Comparison of ENCODE assay signal across 8 mouse cellular contexts in genomic region chr2:28751186-28751585, GRCm38 (mm10). TPM values are rescaled to one million over a fixed set of nuclear protein-coding genes. Genes with fewer than 3 reads are reported as not detected.
DNase-seq lines count a peak whose midpoint lies in the region; ATAC-seq and TF ChIP-seq lines count a peak whose summit lies in the region.

No protein-coding gene starts in this region.

- no peak for ATAC-seq in heart, embryonic 16.5 days (replicated peaks; ENCODE audit: extremely low read depth, insufficient read depth, low FRiP score)
- ATAC-seq in hindbrain, embryonic 16.5 days, result no peak; the same call in 1 of the 2 replicates
- ATAC-seq in midbrain, postnatal 0 days (ENCODE audit: low FRiP score), result no peak
- ATAC-seq in granulocyte monocyte progenitor cell, adult 5-6 weeks (replicated peaks; ENCODE audit: poor library complexity, severe bottlenecking), result no peak

- H3K36me3 ChIP-seq in heart, embryonic 16.5 days (ENCODE audit: control insufficient read depth, insufficient read depth), result no peaks in the 10 kb centered on the region
- no peaks in the 10 kb centered on the region for H3K36me3 ChIP-seq in hindbrain, embryonic 16.5 days (ENCODE audit: control insufficient read depth, insufficient read depth, low read length)
- H3K36me3 ChIP-seq in midbrain, postnatal 0 days (ENCODE audit: insufficient read depth, low read length), result no peaks in the 10 kb centered on the region

- H3K9ac ChIP-seq in heart, embryonic 16.5 days (ENCODE audit: low read length), result peak overlapping the region; percentile 44; the same call in 1 of the 2 replicates
- H3K9ac ChIP-seq in hindbrain, embryonic 16.5 days (ENCODE audit: low read depth, low read length), result peak overlapping the region; percentile 57
- H3K9ac ChIP-seq in midbrain, postnatal 0 days (replicated peaks; ENCODE audit: low read length, poor library complexity, severe bottlenecking), result peak overlapping the region; percentile 37

- H3K27me3 ChIP-seq in heart, embryonic 16.5 days (ENCODE audit: control insufficient read depth, insufficient read depth, low read length), result peaks cover 13% of the 10 kb centered on the region
- peaks cover 15% of the 10 kb centered on the region for H3K27me3 ChIP-seq in hindbrain, embryonic 16.5 days (replicated peaks; ENCODE audit: control insufficient read depth, insufficient read depth, low read length)
- no peaks in the 10 kb centered on the region; the same call in 1 of the 2 replicates for H3K27me3 ChIP-seq in midbrain, postnatal 0 days (ENCODE audit: insufficient read depth, low read length)

- no peaks in the 10 kb centered on the region for H3K9me3 ChIP-seq in heart, embryonic 16.5 days (replicated peaks; ENCODE audit: control insufficient read depth, low read length)
- H3K9me3 ChIP-seq in hindbrain, embryonic 16.5 days (ENCODE audit: control insufficient read depth, low read length), result no peaks in the 10 kb centered on the region
- H3K9me3 ChIP-seq in midbrain, postnatal 0 days (ENCODE audit: low read length), result no peaks in the 10 kb centered on the region

- TF ChIP-seq CTCF in midbrain, postnatal 0 days (IDR thresholded peaks at IDR 0.05), result no peak

- peak overlapping the region; percentile 68 for H3K4me2 ChIP-seq in heart, embryonic 16.5 days (ENCODE audit: low read depth, low read length)
- peak overlapping the region; percentile 78 for H3K4me2 ChIP-seq in hindbrain, embryonic 16.5 days (ENCODE audit: low read length)
- peak overlapping the region; percentile 56 for H3K4me2 ChIP-seq in midbrain, postnatal 0 days (ENCODE audit: low read depth, low read length, poor library complexity, severe bottlenecking)

- 4% methylated on average over 17 of the region's 17 CpGs for WGBS in heart, embryonic 16.5 days
- WGBS in hindbrain, embryonic 16.5 days, result under 1% methylated on average over 17 of the region's 17 CpGs
- whole genome bisulfite sequencing in midbrain, postnatal 0 days, result 2% methylated on average over 17 of the region's 17 CpGs

- H3K4me3 ChIP-seq in heart, embryonic 16.5 days (ENCODE audit: low read length), result peak overlapping the region; percentile 49
- peak overlapping the region; percentile 40 for H3K4me3 ChIP-seq in hindbrain, embryonic 16.5 days (ENCODE audit: low read length)
- peak overlapping the region; percentile 31 for H3K4me3 ChIP-seq in midbrain, postnatal 0 days (ENCODE audit: low read depth, low read length)

- DNase-seq in heart, adult 11 months, result no peak
- DNase-seq in embryo, embryonic 10 days (ENCODE audit: low spot score), result peak; percentile 60
- DNase-seq in midbrain, postnatal 0 days (ENCODE audit: low spot score), result no peak
- no peak for DNase-seq in right cerebral cortex, adult 2 months (ENCODE audit: low spot score in 2 of 2)
- DNase-seq in spleen, postnatal 14 days (ENCODE audit: low spot score in 2 of 2), result no peak

- H3K27ac ChIP-seq in heart, embryonic 16.5 days (ENCODE audit: low read length), result no peak overlapping the region
- no peak overlapping the region for H3K27ac ChIP-seq in hindbrain, embryonic 16.5 days (ENCODE audit: low read depth, low read length)
- H3K27ac ChIP-seq in midbrain, postnatal 0 days (ENCODE audit: low read depth, low read length), result peak overlapping the region; percentile 67; the same call in 1 of the 2 replicates

- peaks cover 12% of the 10 kb centered on the region for H3K4me1 ChIP-seq in heart, embryonic 16.5 days (ENCODE audit: control insufficient read depth, insufficient read depth, low read length)
- H3K4me1 ChIP-seq in hindbrain, embryonic 16.5 days (ENCODE audit: control insufficient read depth, insufficient read depth, low read depth, low read length), result peaks cover 25% of the 10 kb centered on the region
- peaks cover 10% of the 10 kb centered on the region; the same call in 1 of the 2 replicates for H3K4me1 ChIP-seq in midbrain, postnatal 0 days (ENCODE audit: insufficient read depth, low read length)

RNA-seq across cellular contexts. Expression of gene Ak8, which starts 51.2 kb away (rescaled TPM):
- polyA plus RNA-seq in heart, embryonic 16.5 days (2015; fragmentation: Nextera tagmentation; extraction: Ambion mirVana), result 0.30 and 0.80 TPM in 2 replicates
- polyA plus RNA-seq in hindbrain, embryonic 16.5 days (2015; fragmentation: Nextera tagmentation; extraction: Ambion mirVana), result 2.9 and 3.3 TPM in 2 replicates
- total RNA-seq in midbrain, postnatal 0 days (2014; rRNA removed), result 2.3 and 2.8 TPM in 2 replicates
- 4.9 and 5.3 TPM in 2 replicates for polyA plus RNA-seq in midbrain, postnatal 0 days (2015; fragmentation: Nextera tagmentation; extraction: Ambion mirVana)
- total RNA-seq in granulocyte monocyte progenitor cell, adult 5-6 weeks (2014; fragmentation: Nextera tagmentation), result not detected in 2 replicates
- not detected in 2 replicates for total RNA-seq in granulocyte monocyte progenitor cell, adult 5-6 weeks (2017)

RNA-seq across cellular contexts. Expression of gene Spaca9, which starts 51.7 kb away (rescaled TPM):
- polyA plus RNA-seq in heart, embryonic 16.5 days (2015; fragmentation: Nextera tagmentation; extraction: Ambion mirVana), result 0.96 and 1.3 TPM in 2 replicates
- polyA plus RNA-seq in hindbrain, embryonic 16.5 days (2015; fragmentation: Nextera tagmentation; extraction: Ambion mirVana), result 3.2 and 3.4 TPM in 2 replicates
- not detected in 2 replicates for total RNA-seq in midbrain, postnatal 0 days (2014; rRNA removed)
- 2.5 and 2.7 TPM in 2 replicates for polyA plus RNA-seq in midbrain, postnatal 0 days (2015; fragmentation: Nextera tagmentation; extraction: Ambion mirVana)
- total RNA-seq in granulocyte monocyte progenitor cell, adult 5-6 weeks (2014; fragmentation: Nextera tagmentation), result 5.0 TPM in 1 of 2 replicates, not detected in the other
- total RNA-seq in granulocyte monocyte progenitor cell, adult 5-6 weeks (2017), result 4.8 and 4.9 TPM in 2 replicates
